Mouse (Mus musculus) lung, postnatal 0 days (tissue): ENCODE results near the gene Adm. TPM values are rescaled to one million over a fixed set of nuclear protein-coding genes. Genes with fewer than 3 reads are reported as not detected.
"Not testable (repeated sequence)": the region's sequence is repeated elsewhere in the genome, so short reads cannot be mapped to it uniquely, and the experiment has no call there.

Experiments
- ATAC-seq: fragments of 200-750 bp; cut with Nextera tagmentation; 2 replicates; pipeline ENCODE4 v1.8.0; 2017; ENCODE audit warnings: moderate library complexity
- DNase-seq: peaks from one replicate; pipeline ENCODE4 v3.0.0-alpha.2; 2016; ENCODE audit warnings: low spot score
- H3K27ac ChIP-seq: fragments of 300-500 bp; sonication (generic); 2 replicates; pipeline ENCODE4 v1.5.1; 2014; ENCODE audit warnings: antibody characterized with exemption, mild to moderate bottlenecking, low read length, mixed read lengths
- H3K27me3 ChIP-seq: fragments of 300-500 bp; sonication (generic); replicated peaks from 2 replicates; pipeline ENCODE4 v1.6.1; 2014; ENCODE audit warnings: low read length, mixed read lengths; ENCODE audit not compliant: insufficient read depth
- H3K36me3 ChIP-seq: fragments of 300-500 bp; sonication (generic); 2 replicates; pipeline ENCODE4 v1.6.1; 2014; ENCODE audit warnings: low read length, mixed read lengths; ENCODE audit not compliant: insufficient read depth
- H3K4me1 ChIP-seq: fragments of 300-500 bp; sonication (generic); 2 replicates; pipeline ENCODE4 v1.6.1; 2014; ENCODE audit warnings: antibody characterized with exemption, low read depth, low read length, mixed read lengths; ENCODE audit not compliant: insufficient read depth
- H3K4me2 ChIP-seq: fragments of 300-500 bp; sonication (generic); replicated peaks from 2 replicates; pipeline ENCODE4 v1.6.1; 2014; ENCODE audit warnings: low read depth, mild to moderate bottlenecking, low read length, moderate library complexity, mixed read lengths
- H3K4me3 ChIP-seq: fragments of 300-500 bp; sonication (generic); 2 replicates; pipeline ENCODE4 v1.5.1; 2014; ENCODE audit warnings: low read depth, low read length
- H3K9ac ChIP-seq: fragments of 300-500 bp; sonication (generic); replicated peaks from 2 replicates; pipeline ENCODE4 v1.6.1; 2014; ENCODE audit warnings: low read depth, mild to moderate bottlenecking
- H3K9me3 ChIP-seq: fragments of 300-500 bp; sonication (generic); 2 replicates; pipeline ENCODE4 v1.6.1; 2016; ENCODE audit warnings: low read length, mixed read lengths
- CTCF ChIP-seq: IDR thresholded peaks from 2 replicates; pipeline ENCODE4 v1.5.1; 2016; ENCODE audit warnings: antibody characterized with exemption, mild to moderate bottlenecking
- EP300 ChIP-seq: IDR thresholded peaks from 2 replicates; pipeline ENCODE4 v1.6.1; 2016; ENCODE audit warnings: antibody characterized with exemption, mild to moderate bottlenecking, control low read depth
- WGBS: fragments of 180-500 bp; shearing (Covaris S2); extraction: QIAGEN DNeasy Blood & Tissue Kit; methylation state at CpG from one replicate; pipeline ENCODE4 v1.1.7; 2014; 5-methylcytosine and 5-hydroxymethylcytosine counted together
- polyA plus RNA-seq: library from polyadenylated mRNA; unstranded; fragments of >200 nt; fragmentation: Nextera tagmentation; extraction: Ambion mirVana; gene quantifications from 2 replicates; pipeline ENCODE4 v1.2.1, GENCODE M21; 2015

The Adm gene
- polyA plus RNA-seq = 4.8 and 7.8 TPM in 2 replicates

DNA sequence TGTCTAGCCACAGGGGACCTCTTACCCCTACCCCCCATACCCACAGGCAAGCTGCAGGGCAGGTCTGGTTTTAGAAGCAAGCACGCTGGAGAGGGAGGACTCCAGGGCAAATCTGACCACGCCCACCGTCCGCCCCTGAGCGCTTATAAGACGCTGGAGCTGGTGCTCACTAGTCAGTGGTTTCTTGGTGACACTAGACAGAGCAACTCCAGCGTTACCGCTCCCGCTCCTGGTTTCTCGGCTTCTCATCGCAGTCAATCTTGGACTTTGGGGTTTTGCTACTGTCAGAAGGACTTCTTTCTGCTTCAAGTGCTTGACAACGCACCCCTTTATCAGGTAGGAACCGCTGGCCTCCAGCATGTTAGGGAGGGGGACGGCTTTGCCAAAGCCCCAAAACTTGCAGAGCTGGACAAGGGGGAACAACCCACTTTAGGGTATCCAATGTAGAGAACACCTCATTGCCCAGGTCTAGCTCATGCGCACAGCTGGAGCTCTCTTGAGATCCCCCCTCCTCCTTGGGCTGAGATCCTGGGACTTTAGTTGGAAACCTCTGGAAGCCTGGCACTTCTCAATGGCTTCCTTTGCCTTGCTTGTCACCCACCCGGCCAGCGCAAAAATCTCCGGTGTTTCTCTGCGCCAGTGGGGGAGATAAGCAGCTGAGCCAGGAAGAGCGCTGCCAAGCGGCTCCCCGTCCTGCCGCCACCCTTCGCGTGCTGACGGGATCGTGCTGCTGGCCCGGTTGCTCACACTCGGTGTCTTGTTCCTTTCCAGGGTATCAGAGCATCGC lies at the start of gene Adm:
Gene Adm, plus strand, starts transcription at position 176 of the 787 bp plus-strand sequence.
- 0 out of 2 replicates have a peak, but pooled peaks cover 6% of the 10 kb centered on the region for H3K27me3 ChIP-seq
- WGBS = under 1% methylated on average over 30 of the region's 30 CpGs
- peak; percentile 57 for ATAC-seq
- H3K4me2 ChIP-seq = peak within 1 kb of the TSS; percentile 87
- TF ChIP-seq CTCF = peak; percentile 43
- no peak for TF ChIP-seq EP300
- H3K4me1 ChIP-seq = peaks cover 37% of the 10 kb centered on the region; the same call in 1 of the 2 replicates
- peak within 1 kb of the TSS; percentile 55 for H3K4me3 ChIP-seq
- H3K9me3 ChIP-seq = no peaks in the 10 kb centered on the region
- DNase-seq = peak; percentile 88
- H3K27ac ChIP-seq = peak within 1 kb of the TSS; percentile 57
- H3K9ac ChIP-seq = peak within 1 kb of the TSS; percentile 46
- no peaks in the 10 kb centered on the region for H3K36me3 ChIP-seq

DNA sequence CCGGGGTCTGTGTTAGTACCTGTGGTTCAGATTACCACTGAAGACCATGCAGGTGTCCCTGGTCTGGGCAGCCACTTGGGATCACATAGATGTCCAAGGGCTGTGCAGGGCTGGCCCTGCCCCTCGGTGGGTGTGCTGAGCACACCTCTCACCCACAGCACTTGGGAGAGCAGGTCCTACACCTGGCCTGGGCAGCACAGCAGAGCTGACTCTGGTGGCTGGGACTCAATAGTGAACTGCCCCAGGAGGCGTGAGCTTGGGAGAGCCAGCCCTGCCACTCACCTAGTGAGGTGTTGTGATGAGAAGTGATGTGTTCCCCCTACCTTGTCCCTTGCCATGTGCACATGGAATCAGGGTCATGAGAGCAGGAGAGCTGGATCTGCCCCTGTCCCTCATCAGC lies 43.8 kb upstream of the Adm start:
- no peak for ATAC-seq
- no peaks in the 10 kb centered on the region for H3K36me3 ChIP-seq
- 93% methylated on average over 3 of the region's 3 CpGs for WGBS
- H3K27me3 ChIP-seq = no peaks in the 10 kb centered on the region
- DNase-seq = no peak
- no peak for TF ChIP-seq CTCF
- no peak for TF ChIP-seq EP300
- H3K27ac ChIP-seq = no peak overlapping the region
- no peak overlapping the region for H3K9ac ChIP-seq
- H3K9me3 ChIP-seq = no peaks in the 10 kb centered on the region
- no peak overlapping the region for H3K4me2 ChIP-seq
- H3K4me1 ChIP-seq = no peaks in the 10 kb centered on the region
- H3K4me3 ChIP-seq = no peak overlapping the region

DNA sequence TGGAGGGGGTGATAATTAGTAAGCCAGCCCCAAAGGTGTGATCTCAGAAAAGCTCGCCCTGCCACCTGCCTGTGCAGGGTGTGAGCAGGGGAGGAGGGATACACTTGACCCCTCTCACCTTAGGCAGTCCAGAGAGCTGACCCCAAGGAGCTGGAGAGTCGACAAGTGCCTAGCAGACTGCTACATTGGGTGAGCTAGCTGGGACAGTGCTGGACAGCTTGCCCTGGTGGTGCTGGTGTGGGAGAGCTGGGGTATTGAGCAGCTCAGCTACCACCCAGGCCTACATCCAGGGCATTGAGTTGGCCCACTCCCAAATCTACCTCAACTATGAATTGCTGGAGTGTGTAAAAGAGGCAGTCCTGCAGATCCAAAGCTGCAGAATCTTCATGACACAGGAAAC lies 43.3 kb upstream of the Adm start:
- Histone ChIP-seq H3K4me1 (no peaks in the 10 kb centered on the region), H3K4me3 (no peak overlapping the region), H3K9ac (no peak overlapping the region), H3K4me2 (no peak overlapping the region), H3K9me3 (no peaks in the 10 kb centered on the region), H3K36me3 (no peaks in the 10 kb centered on the region), H3K27me3 (no peaks in the 10 kb centered on the region), H3K27ac (no peak overlapping the region)
- DNase-seq (no peak), ATAC-seq (no peak)
- TF ChIP-seq EP300 = no peak
- TF ChIP-seq CTCF = no peak
- WGBS = 63% methylated on average over 2 of the region's 2 CpGs

DNA sequence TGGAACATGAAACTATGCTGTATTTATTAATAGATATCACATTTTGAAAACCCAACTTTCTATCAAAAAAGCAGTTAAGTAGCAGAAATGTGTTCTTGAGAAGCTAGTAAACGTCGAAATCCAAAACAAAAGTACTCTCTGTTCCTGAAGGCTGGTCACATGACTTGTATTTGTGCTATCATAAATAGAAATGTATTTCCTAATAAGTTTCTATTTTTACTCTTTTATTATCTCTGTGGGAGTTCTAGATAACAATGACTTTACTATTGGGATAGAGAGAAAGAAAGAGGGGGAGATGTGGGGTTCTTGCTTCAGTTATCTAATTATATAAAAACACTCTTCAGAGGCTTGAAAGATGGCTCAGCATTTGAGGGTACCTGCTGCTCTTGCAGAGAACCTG lies 42.2 kb upstream of the Adm start:
- peak; percentile 80 for DNase-seq
- no peaks in the 10 kb centered on the region for H3K9me3 ChIP-seq
- H3K36me3 ChIP-seq = no peaks in the 10 kb centered on the region

DNA sequence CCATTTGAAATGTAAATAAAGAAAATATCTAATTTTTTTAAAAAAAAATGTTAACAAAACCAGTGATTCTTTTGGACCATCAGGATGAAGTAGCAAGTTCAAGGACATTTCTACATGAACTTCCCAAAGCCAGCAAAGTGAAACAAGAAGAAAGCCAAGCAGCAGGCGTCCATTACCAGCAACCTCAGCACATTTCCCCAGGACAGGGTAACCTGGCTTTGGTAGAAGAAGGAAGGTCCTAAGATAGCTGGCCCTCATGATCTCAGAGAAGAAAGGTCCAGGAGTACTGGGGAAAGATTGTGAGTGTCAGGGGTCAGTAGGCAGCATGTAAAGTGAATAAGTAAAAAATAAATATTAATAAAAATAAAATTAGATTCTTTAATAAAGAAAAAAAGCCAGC lies 39.7 kb upstream of the Adm start:
- no peak for DNase-seq
- TF ChIP-seq CTCF = no peak
- no peak for TF ChIP-seq EP300
- no peak overlapping the region for H3K4me3 ChIP-seq
- H3K4me2 ChIP-seq = no peak overlapping the region
- no peaks in the 10 kb centered on the region for H3K36me3 ChIP-seq
- H3K4me1 ChIP-seq = no peaks in the 10 kb centered on the region
- no peak overlapping the region for H3K27ac ChIP-seq
- H3K9me3 ChIP-seq = no peaks in the 10 kb centered on the region
- no peaks in the 10 kb centered on the region for H3K27me3 ChIP-seq
- 85% methylated on average over 1 of the region's 1 CpGs for WGBS
- ATAC-seq = no peak
- no peak overlapping the region for H3K9ac ChIP-seq

More for the DNA sequence above, 42.2 kb upstream of the Adm start:
- Histone ChIP-seq H3K27ac (no peak overlapping the region), H3K4me3 (no peak overlapping the region), H3K4me2 (no peak overlapping the region), H3K4me1 (no peaks in the 10 kb centered on the region), H3K9ac (no peak overlapping the region), H3K27me3 (no peaks in the 10 kb centered on the region)
- ATAC-seq = no peak
- no peak; the same call in 1 of the 2 replicates for TF ChIP-seq EP300
- no peak for TF ChIP-seq CTCF
- 36% methylated on average over 2 of the region's 2 CpGs for WGBS

DNA sequence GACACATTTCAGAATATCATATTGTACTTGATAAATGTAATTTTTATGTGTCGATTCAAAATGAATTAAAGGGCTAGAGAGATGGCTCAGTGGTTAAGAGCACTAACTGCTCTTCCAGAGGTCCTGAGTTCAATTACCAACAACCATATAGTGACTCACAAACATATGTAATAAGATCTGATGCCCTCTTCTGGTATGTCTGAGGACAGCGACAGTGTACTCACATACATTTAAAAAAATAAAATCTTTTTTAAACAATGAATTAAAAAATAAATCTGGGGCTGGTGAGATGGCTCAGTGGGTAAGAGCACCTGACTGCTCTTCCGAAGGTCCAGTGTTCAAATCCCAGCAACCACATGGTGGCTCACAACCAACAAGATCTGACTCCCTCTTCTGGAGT lies 33.5 kb upstream of the Adm start:
- H3K4me1 ChIP-seq, H3K4me3 ChIP-seq, H3K4me2 ChIP-seq, H3K27ac ChIP-seq, DNase-seq, ATAC-seq, H3K27me3 ChIP-seq, H3K9ac ChIP-seq, H3K36me3 ChIP-seq, H3K9me3 ChIP-seq: not testable (repeated sequence)
- peak; percentile 15; the same call in 1 of the 2 replicates for TF ChIP-seq CTCF
- WGBS = 93% methylated on average over 3 of the region's 3 CpGs
